Mouse (Mus musculus) Patski (cell line): Measurements from ENCODE around the gene Zic5. TPM values are rescaled to one million over a fixed set of nuclear protein-coding genes. Genes with fewer than 3 reads are reported as not detected.

ENCODE experiments used
- ATAC-seq: fragments of 100-300 bp; one replicate; pipeline ENCODE4 v1.8.0; 2021
- CTCF ChIA-PET: fragments of 350-600 bp; sonication (Branson Sonifier 250); formaldehyde crosslinking; loops from one replicate; lab custom pipeline; 2022; ENCODE audit warnings: inconsistent platforms; lab: Charles Lee
- POLR2A ChIA-PET: fragments of 350-600 bp; sonication (Branson Sonifier 250); formaldehyde crosslinking; loops from one replicate; lab custom pipeline; 2022; ENCODE audit warnings: antibody characterized with exemption, inconsistent platforms; lab: Charles Lee
- DNase-seq: peaks from one replicate; pipeline ENCODE4 v3.0.0-alpha.2; 2011; ENCODE audit warnings: low read depth, low spot score
- H3K27me3 ChIP-seq: fragments of 371-371 bp; one replicate; pipeline ENCODE4 v1.5.1; 2021
- CTCF ChIP-seq: fragments of 100-300 bp; IDR thresholded peaks from one replicate; pipeline ENCODE4 v1.5.1; 2021
- in situ Hi-C: fragments of 300-500 bp; cut with MboI; formaldehyde crosslinking; loops from 3 replicates; pipeline ENCODE4 v1.11.1; 2018; ENCODE audit warnings: low pct_unique_long_range_greater_than_20kb, mixed read lengths
- polyA plus RNA-seq: library from polyadenylated mRNA; unstranded; gene quantifications from one replicate; pipeline ENCODE4 v1.2.3, GENCODE M21; 2021

Gene Zic5
- polyA plus RNA-seq, 1 experiment from 2014 or later: 15.1 TPM

DNA sequence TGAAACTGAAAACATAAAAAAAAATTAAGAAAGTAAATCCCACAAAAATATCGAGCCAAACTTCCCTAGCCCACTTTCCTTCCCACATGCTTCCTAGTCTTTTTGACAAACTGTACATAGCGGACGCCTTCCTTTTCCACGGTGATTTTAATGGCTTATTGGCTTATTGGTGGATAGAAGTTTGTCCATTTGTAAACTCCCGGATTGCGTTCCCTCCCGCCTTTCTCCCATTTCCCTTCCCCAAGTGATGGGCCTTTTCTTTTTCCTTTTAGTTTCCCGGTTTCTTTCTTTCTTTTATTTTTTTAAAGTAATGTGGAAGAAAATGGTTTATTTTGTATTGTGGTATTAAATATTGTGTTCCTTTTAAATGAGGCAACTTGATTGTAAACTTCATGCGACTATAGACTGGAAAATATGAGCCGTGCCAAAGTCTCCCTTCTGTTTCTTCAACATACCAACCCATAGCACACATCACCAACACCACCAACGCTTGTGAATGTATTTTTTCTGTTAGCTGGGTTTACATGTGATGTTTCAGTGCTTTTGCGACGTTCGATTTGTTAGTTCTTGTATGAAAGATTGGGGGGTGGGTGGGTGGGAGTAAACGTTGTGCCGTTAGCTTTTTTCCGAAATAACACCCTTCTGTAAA is 14.1 kb upstream of the Zic5 start:
- POLR2A ChIA-PET: no interaction called here
- in situ Hi-C loops: no loop called here

DNA sequence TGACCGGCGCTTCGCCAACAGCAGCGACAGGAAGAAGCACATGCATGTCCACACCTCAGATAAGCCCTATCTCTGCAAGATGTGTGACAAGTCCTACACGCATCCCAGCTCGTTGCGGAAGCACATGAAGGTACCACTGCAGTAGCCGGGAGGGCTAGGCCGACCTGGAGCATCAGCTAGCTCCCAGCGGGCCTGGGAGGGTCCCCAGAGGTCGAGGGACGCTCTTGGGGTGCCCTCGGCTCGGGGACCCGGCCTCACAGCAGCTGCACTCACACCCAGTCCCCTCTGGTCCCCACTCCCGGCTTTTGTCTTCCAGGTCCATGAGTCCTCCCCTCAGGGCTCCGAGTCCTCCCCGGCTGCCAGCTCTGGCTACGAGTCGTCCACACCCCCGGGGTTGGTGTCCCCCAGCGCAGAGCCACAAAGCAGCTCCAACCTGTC is 13.1 kb upstream of the Zic5 start:
- ChIA-PET CTCF (no interaction called here), POLR2A (interaction anchor here (1.1 kb wide), 1 partner anchor 10 kb away, joined by 3 read pairs; no protein-coding TSS in a partner anchor)
- TF ChIP-seq CTCF: no peak
- no peak for DNase-seq
- ATAC-seq: no peak
- in situ Hi-C loops: no loop called here
- H3K27me3 ChIP-seq: no peaks in the 10 kb centered on the region

More for the DNA sequence above, 14.1 kb upstream of the Zic5 start:
- ATAC-seq (no peak), DNase-seq (no peak)
- CTCF ChIA-PET: interaction anchor here (1.2 to 1.4 kb wide), 2 partner anchors 10 to 13 kb away, joined by 3 to 5 read pairs; no protein-coding TSS in a partner anchor
- H3K27me3 ChIP-seq: no peaks in the 10 kb centered on the region
- TF ChIP-seq CTCF: no peak

GRCm38 (mm10) chr14:122477971-122478573 is 12.6 kb upstream of the Zic5 start:
- in situ Hi-C loops: no loop called here
- POLR2A ChIA-PET: interaction anchor here (1.1 kb wide), 1 partner anchor 11 kb away, joined by 3 read pairs; no protein-coding TSS in a partner anchor
- DNase-seq (no peak), ATAC-seq (no peak)
- CTCF ChIA-PET: no interaction called here
- no peak for TF ChIP-seq CTCF
- no peaks in the 10 kb centered on the region for H3K27me3 ChIP-seq

DNA sequence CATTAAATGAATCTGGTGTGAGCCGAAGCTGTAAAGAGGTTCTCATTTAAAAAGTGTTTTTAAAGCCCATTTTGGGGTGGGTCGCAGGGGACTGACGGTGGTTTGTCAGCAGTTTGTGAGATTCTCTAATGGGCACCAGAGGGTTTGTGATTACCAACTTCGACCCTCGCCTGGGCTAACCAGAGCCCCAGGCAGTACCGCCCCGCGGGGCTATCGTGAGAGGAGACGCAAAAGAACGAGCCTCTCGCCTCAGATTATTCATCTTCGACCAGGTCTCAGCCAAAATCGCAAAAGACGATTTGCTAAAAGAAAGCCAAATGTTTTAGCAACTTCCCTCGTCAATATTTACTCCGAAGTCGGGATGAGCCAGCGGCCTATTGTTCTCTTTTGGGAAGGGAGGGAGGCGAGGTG is 11.8 kb upstream of the Zic5 start:
- ChIA-PET POLR2A (interaction anchor here (1.1 kb wide), 1 partner anchor 11 kb away, joined by 3 read pairs; no protein-coding TSS in a partner anchor), CTCF (no interaction called here)
- TF ChIP-seq CTCF: no peak
- in situ Hi-C loops: no loop called here
- DNase-seq (no peak), ATAC-seq (no peak)
- no peaks in the 10 kb centered on the region for H3K27me3 ChIP-seq

DNA sequence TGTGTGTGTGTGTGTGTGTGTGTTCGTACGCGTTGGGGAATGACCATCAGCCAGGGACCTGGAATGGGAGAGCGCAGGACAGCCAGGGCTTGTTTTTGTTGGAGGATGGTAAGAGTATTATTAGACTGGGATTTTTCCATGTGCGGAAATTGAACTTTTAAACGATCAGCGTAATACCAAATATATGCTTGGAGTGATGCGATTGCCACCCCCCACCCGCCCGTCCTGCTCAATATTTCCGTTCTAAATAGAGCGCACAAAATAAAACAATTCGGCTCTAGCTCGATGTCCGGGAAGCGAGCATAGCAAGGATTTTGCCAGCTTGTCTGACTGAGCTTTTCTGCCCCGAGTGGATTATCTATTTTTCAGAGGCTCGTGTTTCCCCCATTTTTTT is 11.3 kb upstream of the Zic5 start:
- CTCF ChIA-PET: no interaction called here
- no peaks in the 10 kb centered on the region for H3K27me3 ChIP-seq
- in situ Hi-C loops: no loop called here
- TF ChIP-seq CTCF: no peak
- DNase-seq (no peak), ATAC-seq (no peak)
- POLR2A ChIA-PET: no interaction called here

GRCm38 (mm10) chr14:122476041-122476821 is 10.8 kb upstream of the Zic5 start:
- H3K27me3 ChIP-seq: no peaks in the 10 kb centered on the region
- ChIA-PET POLR2A (interaction anchor here (0.6 to 2.9 kb wide), 3 partner anchors 11 to 57 kb away, joined by 3 to 17 read pairs (median 4); partner anchors contain the start of genes Pcca and Zic5), CTCF (no interaction called here)
- ATAC-seq (peak; percentile 14), DNase-seq (no peak)
- TF ChIP-seq CTCF: no peak
- in situ Hi-C loops: no loop called here

GRCm38 (mm10) chr14:122475557-122476040 is 10.1 kb upstream of the Zic5 start:
- no peak for TF ChIP-seq CTCF
- CTCF ChIA-PET: interaction anchor here (2.6 kb wide), 1 partner anchor 251 kb away, joined by 8 read pairs; no protein-coding TSS in a partner anchor
- DNase-seq (no peak), ATAC-seq (peak; percentile 24)
- in situ Hi-C loops: no loop called here
- H3K27me3 ChIP-seq: no peaks in the 10 kb centered on the region
- POLR2A ChIA-PET: interaction anchor here (0.6 to 2.9 kb wide), 4 partner anchors 11 to 252 kb away, joined by 3 to 17 read pairs (median 4); partner anchors contain the start of genes Pcca and Zic5

- POLR2A ChIA-PET: interaction anchor here (0.6 to 2.9 kb wide), 4 partner anchors 10 to 251 kb away, joined by 3 to 17 read pairs (median 4); partner anchors contain the start of genes Pcca and Zic5
- H3K27me3 ChIP-seq: no peaks in the 10 kb centered on the region
- in situ Hi-C loops: loop anchor here (25.0 kb wide), 1 partner anchor 238 kb away; no protein-coding TSS in a partner anchor
Observed at GRCm38 (mm10) chr14:122474891-122475556, 9.5 kb upstream of the Zic5 start, which contains the start of gene Zic2. TSS of gene Zic2 (plus strand) at chr14:122475435.

DNA sequence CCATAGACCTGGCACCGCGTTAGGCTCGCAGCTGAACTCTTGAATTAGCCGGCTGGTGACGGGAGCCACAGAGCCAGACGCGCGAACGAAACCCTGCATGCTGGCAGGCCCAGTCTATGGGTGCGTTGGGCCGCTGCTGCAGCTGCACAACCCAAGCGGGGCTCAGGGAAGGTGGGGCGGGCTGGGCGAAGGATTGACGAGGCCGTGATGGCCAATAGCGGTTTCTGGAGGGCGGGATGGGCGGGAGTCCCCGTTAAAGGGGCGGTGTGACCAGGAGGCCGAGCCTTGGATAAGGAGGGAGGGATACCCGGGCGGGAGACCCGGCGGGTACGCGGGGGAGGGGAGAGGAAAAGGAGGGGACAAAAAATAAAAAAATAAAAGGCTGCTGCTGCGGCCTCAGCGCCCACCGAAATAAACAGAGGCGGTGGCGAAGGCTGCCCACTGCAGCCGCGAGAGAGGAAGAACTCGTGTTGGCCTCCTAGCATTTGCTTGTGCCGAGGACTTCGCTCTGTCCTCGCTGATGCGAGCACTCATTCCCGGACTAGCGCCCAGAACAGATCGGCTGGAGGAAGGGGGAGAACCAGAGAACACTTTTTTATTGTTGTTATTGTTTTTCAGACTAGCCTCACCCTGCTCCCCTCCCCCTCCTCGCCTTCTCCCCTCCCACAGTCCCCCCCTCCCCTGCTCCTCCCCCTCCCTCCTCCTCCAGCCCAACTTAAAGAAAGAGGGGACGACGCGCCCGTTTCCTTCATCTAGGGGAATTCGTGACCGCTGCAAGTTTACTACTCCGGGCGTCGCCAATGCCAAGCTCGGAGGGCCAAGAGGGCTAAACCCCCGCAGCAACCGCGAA is 8.8 kb upstream of the Zic5 start:
- no peak for DNase-seq
- peak; percentile 63 for ATAC-seq
- in situ Hi-C loops: loop anchor here (25.0 kb wide), 1 partner anchor 237 kb away; no protein-coding TSS in a partner anchor
- ChIA-PET POLR2A (interaction anchor here (0.6 to 2.9 kb wide), 4 partner anchors 9 to 251 kb away, joined by 3 to 17 read pairs (median 4); partner anchors contain the start of genes Pcca and Zic5), CTCF (interaction anchor here (2.6 kb wide), 1 partner anchor 250 kb away, joined by 8 read pairs; no protein-coding TSS in a partner anchor)
- TF ChIP-seq CTCF: no peak
- H3K27me3 ChIP-seq: no peaks in the 10 kb centered on the region

More at GRCm38 (mm10) chr14:122474891-122475556, 9.5 kb upstream of the Zic5 start, which contains the start of gene Zic2:
- DNase-seq: no peak
- TF ChIP-seq CTCF: no peak
- CTCF ChIA-PET: interaction anchor here (2.6 kb wide), 1 partner anchor 251 kb away, joined by 8 read pairs; no protein-coding TSS in a partner anchor
- peak; percentile 66 for ATAC-seq
